Mouse (Mus musculus) neural tube, embryonic 11.5 days (tissue): ENCODE results near the gene Uox. TPM values are rescaled to one million over a fixed set of nuclear protein-coding genes. Genes with fewer than 3 reads are reported as not detected.
A peak's percentile ranks its signal among the peaks of the same experiment; 100 is the strongest.

Experiments used
- ATAC-seq: fragments of 200-750 bp; cut with Nextera tagmentation; 2 replicates; pipeline ENCODE4 v1.8.0; 2017; ENCODE audit warnings: moderate number of reproducible peaks, mild to moderate bottlenecking, moderate TSS enrichment, moderate library complexity; ENCODE audit not compliant: insufficient read depth, low FRiP score, low TSS enrichment
- DNase-seq: peaks from one replicate; pipeline ENCODE4 v3.0.0-alpha.2; 2015; ENCODE audit warnings: low spot score
- H3K27ac ChIP-seq: fragments of 300-500 bp; sonication (generic); 2 replicates; pipeline ENCODE4 v1.5.1; 2014; ENCODE audit warnings: low read depth, mild to moderate bottlenecking, low read length
- H3K27me3 ChIP-seq: fragments of 300-500 bp; sonication (generic); 2 replicates; pipeline ENCODE4 v1.6.1; 2014; ENCODE audit warnings: mild to moderate bottlenecking, low read length, mixed read lengths; ENCODE audit not compliant: control insufficient read depth, insufficient read depth
- H3K36me3 ChIP-seq: fragments of 300-500 bp; sonication (generic); 2 replicates; pipeline ENCODE4 v1.6.1; 2014; ENCODE audit warnings: mild to moderate bottlenecking, low read length, moderate library complexity, mixed read lengths; ENCODE audit not compliant: control insufficient read depth, insufficient read depth
- H3K4me1 ChIP-seq: fragments of 300-500 bp; sonication (generic); 2 replicates; pipeline ENCODE4 v1.6.1; 2014; ENCODE audit warnings: low read length, mixed read lengths; ENCODE audit not compliant: control insufficient read depth, insufficient read depth
- H3K4me2 ChIP-seq: fragments of 300-500 bp; sonication (generic); 2 replicates; pipeline ENCODE4 v1.6.1; 2014; ENCODE audit warnings: low read depth, mild to moderate bottlenecking, moderate library complexity
- H3K4me3 ChIP-seq: fragments of 300-500 bp; sonication (generic); 2 replicates; pipeline ENCODE4 v1.5.1; 2014; ENCODE audit warnings: low read depth, low read length
- H3K9ac ChIP-seq: fragments of 300-500 bp; sonication (generic); 2 replicates; pipeline ENCODE4 v1.6.1; 2014; ENCODE audit warnings: mild to moderate bottlenecking, low read length
- H3K9me3 ChIP-seq: fragments of 300-500 bp; sonication (generic); 2 replicates; pipeline ENCODE4 v1.6.1; 2016; ENCODE audit warnings: low read length; ENCODE audit not compliant: control insufficient read depth
- WGBS: fragments of 180-500 bp; shearing (Covaris S2); extraction: QIAGEN DNeasy Blood & Tissue Kit; methylation state at CpG from one replicate; pipeline ENCODE4 v1.1.7; 2014; 5-methylcytosine and 5-hydroxymethylcytosine counted together
- polyA plus RNA-seq: library from polyadenylated mRNA; unstranded; fragments of >200 nt; fragmentation: Nextera tagmentation; extraction: Ambion mirVana; gene quantifications from 2 replicates; pipeline ENCODE4 v1.2.1, GENCODE M21; 2014

The Uox gene
- polyA plus RNA-seq, 1 experiment from 2014 or later: not detected

- Histone ChIP-seq H3K27me3 (no peaks in the 10 kb centered on the region), H3K9me3 (no peaks in the 10 kb centered on the region), H3K27ac (no peak overlapping the region), H3K9ac (no peak overlapping the region), H3K4me3 (no peak overlapping the region), H3K36me3 (no peaks in the 10 kb centered on the region), H3K4me1 (no peaks in the 10 kb centered on the region), H3K4me2 (no peak overlapping the region)
- WGBS: 87% methylated on average over 1 of the region's 1 CpGs
- no peak for ATAC-seq
- no peak for DNase-seq
Observed at GRCm38 (mm10) chr3:146556567-146556966, 13.7 kb upstream of the Uox start.

GRCm38 (mm10) chr3:146557507-146557906 is 12.7 kb upstream of the Uox start:
- H3K36me3 ChIP-seq: no peaks in the 10 kb centered on the region
- H3K4me3 ChIP-seq: no peak overlapping the region
- H3K4me2 ChIP-seq: no peak overlapping the region
- WGBS: 94% methylated on average over 6 of the region's 6 CpGs
- H3K27ac ChIP-seq: no peak overlapping the region
- no peak for ATAC-seq
- H3K9ac ChIP-seq: no peak overlapping the region
- no peaks in the 10 kb centered on the region for H3K27me3 ChIP-seq
- H3K4me1 ChIP-seq: no peaks in the 10 kb centered on the region
- no peak for DNase-seq
- H3K9me3 ChIP-seq: no peaks in the 10 kb centered on the region

GRCm38 (mm10) chr3:146562936-146563335 is 7.3 kb upstream of the Uox start:
- Histone ChIP-seq H3K4me1 (no peaks in the 10 kb centered on the region), H3K27me3 (no peaks in the 10 kb centered on the region), H3K9me3 (no peaks in the 10 kb centered on the region), H3K4me3 (no peak overlapping the region), H3K27ac (no peak overlapping the region), H3K9ac (no peak overlapping the region), H3K4me2 (no peak overlapping the region), H3K36me3 (no peaks in the 10 kb centered on the region)
- no peak for DNase-seq
- 89% methylated on average over 7 of the region's 7 CpGs for WGBS
- no peak for ATAC-seq

- WGBS: 43% methylated on average over 14 of the region's 14 CpGs
- Histone ChIP-seq H3K9ac (no peak overlapping the region), H3K36me3 (no peaks in the 10 kb centered on the region), H3K4me3 (no peak overlapping the region), H3K9me3 (no peaks in the 10 kb centered on the region), H3K27ac (no peak overlapping the region), H3K4me2 (no peak overlapping the region), H3K4me1 (no peaks in the 10 kb centered on the region), H3K27me3 (no peaks in the 10 kb centered on the region)
- DNase-seq (peak; percentile 84), ATAC-seq (peak; percentile 16; the same call in 1 of the 2 replicates)
Observed at GRCm38 (mm10) chr3:146564268-146565064, 5.8 kb upstream of the Uox start.

- Histone ChIP-seq H3K4me3 (no peak overlapping the region), H3K4me1 (no peaks in the 10 kb centered on the region), H3K4me2 (no peak overlapping the region), H3K27me3 (no peaks in the 10 kb centered on the region), H3K36me3 (no peaks in the 10 kb centered on the region), H3K27ac (no peak overlapping the region), H3K9me3 (no peaks in the 10 kb centered on the region), H3K9ac (no peak overlapping the region)
- ATAC-seq (no peak), DNase-seq (no peak)
- 91% methylated on average over 1 of the region's 1 CpGs for WGBS
Observed at GRCm38 (mm10) chr3:146565065-146565411, 5.2 kb upstream of the Uox start.

GRCm38 (mm10) chr3:146567366-146567765 is 2.9 kb upstream of the Uox start:
- ATAC-seq: no peak
- Histone ChIP-seq H3K4me1 (no peaks in the 10 kb centered on the region), H3K9me3 (no peaks in the 10 kb centered on the region), H3K27me3 (no peaks in the 10 kb centered on the region), H3K36me3 (no peaks in the 10 kb centered on the region), H3K9ac (no peak overlapping the region), H3K4me3 (no peak overlapping the region), H3K4me2 (no peak overlapping the region), H3K27ac (no peak overlapping the region)
- DNase-seq: no peak
- 78% methylated on average over 7 of the region's 7 CpGs for WGBS

- 80% methylated on average over 9 of the region's 9 CpGs for WGBS
Observed at GRCm38 (mm10) chr3:146567884-146568530, 2.2 kb upstream of the Uox start.

GRCm38 (mm10) chr3:146569594-146569993 is 632 bp upstream of the Uox start:
- Histone ChIP-seq H3K4me2 (no peak overlapping the region), H3K9ac (no peak overlapping the region), H3K27me3 (no peaks in the 10 kb centered on the region), H3K36me3 (no peaks in the 10 kb centered on the region), H3K27ac (no peak overlapping the region), H3K4me3 (no peak overlapping the region), H3K9me3 (no peaks in the 10 kb centered on the region), H3K4me1 (no peaks in the 10 kb centered on the region)
- ATAC-seq: no peak
- no peak for DNase-seq
- 88% methylated on average over 3 of the region's 3 CpGs for WGBS

More at GRCm38 (mm10) chr3:146567884-146568530, 2.2 kb upstream of the Uox start:
- Histone ChIP-seq H3K4me1 (no peaks in the 10 kb centered on the region), H3K27ac (no peak overlapping the region), H3K36me3 (no peaks in the 10 kb centered on the region), H3K4me3 (no peak overlapping the region), H3K9me3 (no peaks in the 10 kb centered on the region), H3K27me3 (no peaks in the 10 kb centered on the region), H3K4me2 (no peak overlapping the region), H3K9ac (no peak overlapping the region)
- DNase-seq (no peak), ATAC-seq (no peak)

GRCm38 (mm10) chr3:146570939-146571338 is 713 bp downstream of the Uox start:
- 90% methylated on average over 6 of the region's 6 CpGs for WGBS
- ATAC-seq (no peak), DNase-seq (no peak)
- H3K36me3 ChIP-seq: no peaks in the 10 kb centered on the region
- no peak overlapping the region for H3K4me2 ChIP-seq
- H3K9me3 ChIP-seq: no peaks in the 10 kb centered on the region
- no peak overlapping the region for H3K27ac ChIP-seq
- no peak overlapping the region for H3K9ac ChIP-seq
- H3K4me1 ChIP-seq: no peaks in the 10 kb centered on the region
- no peak overlapping the region for H3K4me3 ChIP-seq
- no peaks in the 10 kb centered on the region for H3K27me3 ChIP-seq
